Mouse (Mus musculus) heart, embryonic 12.5 days (tissue): ENCODE measurements around the gene Cltc. TPM values are rescaled to one million over a fixed set of nuclear protein-coding genes. Genes with fewer than 3 reads are reported as not detected.
"Not testable (repeated sequence)": the region's sequence is repeated elsewhere in the genome, so short reads cannot be mapped to it uniquely, and the experiment has no call there.

Experiments used
- ATAC-seq: fragments of 200-750 bp; cut with Nextera tagmentation; 2 replicates; pipeline ENCODE4 v1.8.0; 2017; ENCODE audit warnings: moderate TSS enrichment, moderate library complexity; ENCODE audit not compliant: insufficient number of reproducible peaks, low FRiP score
- H3K27ac ChIP-seq: fragments of 300-500 bp; sonication (generic); 2 replicates; pipeline ENCODE4 v1.5.1; 2016; ENCODE audit warnings: mild to moderate bottlenecking, moderate library complexity; ENCODE audit not compliant: poor library complexity, severe bottlenecking
- H3K27me3 ChIP-seq: fragments of 300-500 bp; sonication (generic); replicated peaks from 2 replicates; pipeline ENCODE4 v1.6.1; 2016; ENCODE audit warnings: mild to moderate bottlenecking, moderate library complexity
- H3K36me3 ChIP-seq: fragments of 300-500 bp; sonication (generic); 2 replicates; pipeline ENCODE4 v1.6.1; 2016; ENCODE audit warnings: mild to moderate bottlenecking, moderate library complexity
- H3K4me1 ChIP-seq: fragments of 300-500 bp; sonication (generic); replicated peaks from 2 replicates; pipeline ENCODE4 v1.6.1; 2016; ENCODE audit warnings: mild to moderate bottlenecking
- H3K4me2 ChIP-seq: fragments of 300-500 bp; sonication (generic); 2 replicates; pipeline ENCODE4 v1.6.1; 2016; ENCODE audit warnings: mild to moderate bottlenecking, moderate library complexity
- H3K4me3 ChIP-seq: fragments of 300-500 bp; sonication (generic); 2 replicates; pipeline ENCODE4 v1.5.1; 2016; ENCODE audit warnings: mild to moderate bottlenecking
- H3K9ac ChIP-seq: fragments of 300-500 bp; sonication (generic); 2 replicates; pipeline ENCODE4 v1.6.1; 2016; ENCODE audit warnings: mild to moderate bottlenecking, moderate library complexity
- H3K9me3 ChIP-seq: fragments of 300-500 bp; sonication (generic); replicated peaks from 2 replicates; pipeline ENCODE4 v1.6.1; 2016; ENCODE audit warnings: mild to moderate bottlenecking, moderate library complexity
- WGBS: fragments of 180-500 bp; shearing (Covaris S2); methylation state at CpG from one replicate; pipeline ENCODE4 v1.1.7; 2016; 5-methylcytosine and 5-hydroxymethylcytosine counted together
- polyA plus RNA-seq: library from polyadenylated mRNA; unstranded; fragments of >200 nt; fragmentation: Nextera tagmentation; extraction: Ambion mirVana; gene quantifications from 2 replicates; pipeline ENCODE4 v1.2.1, GENCODE M21; 2016

Gene Cltc
- polyA plus RNA-seq, 1 experiment from 2014 or later: 194 TPM

DNA sequence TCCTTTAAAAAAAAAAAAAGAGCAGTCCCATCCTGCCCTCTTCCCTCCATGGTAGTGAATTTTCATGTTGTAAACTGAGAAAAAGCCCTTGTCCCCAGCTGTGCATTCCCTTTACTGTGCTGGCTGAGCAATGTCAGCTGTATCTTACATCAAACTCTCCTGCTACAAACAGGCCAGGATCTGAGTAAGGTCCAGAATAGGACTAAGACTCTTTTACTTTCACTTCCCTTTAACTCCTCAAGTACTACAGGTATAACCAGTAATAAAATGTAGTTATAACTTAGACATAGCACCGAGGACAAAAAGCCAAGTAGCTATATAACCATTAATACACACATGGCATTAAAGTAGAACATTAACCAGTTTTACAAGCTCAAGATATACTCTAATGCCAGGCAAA lies 18.4 kb downstream of the Cltc start:
- Histone ChIP-seq H3K4me1 (peaks cover 30% of the 10 kb centered on the region), H3K4me3 (no peak overlapping the region), H3K9me3 (no peaks in the 10 kb centered on the region), H3K9ac (no peak overlapping the region), H3K36me3 (peaks cover 4% of the 10 kb centered on the region; the same call in 1 of the 2 replicates), H3K27ac (no peak overlapping the region), H3K4me2 (no peak overlapping the region), H3K27me3 (no peaks in the 10 kb centered on the region)
- WGBS: 93% methylated on average over 1 of the region's 1 CpGs
- no peak for ATAC-seq

DNA sequence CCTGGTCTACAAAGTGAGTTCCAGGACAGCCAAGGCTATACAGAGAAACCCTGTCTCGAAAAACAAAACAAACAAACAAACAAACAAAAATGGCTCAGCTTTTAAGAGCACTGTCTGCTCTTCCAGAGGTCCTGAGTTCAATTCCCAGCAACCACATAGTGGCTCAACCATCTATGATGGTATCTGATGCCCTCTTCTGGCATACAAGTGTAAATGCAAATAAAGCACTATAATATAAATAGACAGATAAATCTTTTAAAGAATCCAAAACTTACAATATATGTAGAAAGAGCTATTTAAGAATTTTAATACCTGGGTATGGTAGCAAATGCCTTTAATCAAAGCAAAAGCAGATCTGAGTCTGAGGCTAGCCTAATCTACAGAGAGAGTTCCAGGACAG lies 19.1 kb downstream of the Cltc start:
- H3K4me2 ChIP-seq, H3K27ac ChIP-seq, ATAC-seq, H3K4me3 ChIP-seq, H3K9ac ChIP-seq, H3K9me3 ChIP-seq, H3K27me3 ChIP-seq, H3K36me3 ChIP-seq: not testable (repeated sequence)
- 97% methylated on average over 1 of the region's 1 CpGs for WGBS
- peaks cover 31% of the 10 kb centered on the region for H3K4me1 ChIP-seq

DNA sequence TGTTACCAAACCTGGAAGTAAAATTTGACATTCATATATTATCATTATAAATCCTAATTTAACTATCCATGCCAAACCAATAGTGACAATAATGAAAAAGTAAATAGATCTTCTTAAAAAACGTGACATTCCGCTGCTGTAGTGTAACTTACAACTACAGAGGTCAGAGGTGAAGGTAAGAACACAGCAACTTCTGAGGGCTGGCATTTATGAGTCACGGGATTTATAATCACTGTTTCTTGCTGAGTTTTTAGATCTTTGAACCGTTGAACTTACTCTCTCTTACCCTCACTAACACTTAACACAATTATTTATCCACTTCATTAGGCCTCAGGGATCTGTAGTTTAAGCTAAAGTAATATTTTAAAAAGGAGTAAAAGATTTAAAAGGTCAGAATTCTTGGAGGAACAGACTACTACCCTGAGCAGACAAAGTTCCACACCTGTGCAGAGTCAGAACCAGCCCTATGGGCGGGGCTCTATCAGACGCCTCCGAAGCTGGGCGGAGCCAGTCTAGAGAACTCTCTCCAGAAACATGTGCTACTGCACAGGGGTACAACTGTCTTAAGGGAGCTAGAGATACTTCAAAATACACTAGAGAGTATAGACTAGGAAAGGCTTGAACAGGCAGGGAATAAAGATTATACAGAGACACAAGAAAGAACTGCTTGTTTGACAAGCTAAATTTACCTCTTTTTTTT lies 19.9 kb downstream of the Cltc start:
- ATAC-seq: peak; percentile 81
- Histone ChIP-seq H3K4me3 (no peak overlapping the region), H3K9ac (no peak overlapping the region), H3K4me1 (peaks cover 28% of the 10 kb centered on the region), H3K4me2 (no peak overlapping the region), H3K27ac (no peak overlapping the region), H3K27me3 (no peaks in the 10 kb centered on the region), H3K36me3 (peaks cover 13% of the 10 kb centered on the region; the same call in 1 of the 2 replicates), H3K9me3 (no peaks in the 10 kb centered on the region)
- 76% methylated on average over 8 of the region's 8 CpGs for WGBS

DNA sequence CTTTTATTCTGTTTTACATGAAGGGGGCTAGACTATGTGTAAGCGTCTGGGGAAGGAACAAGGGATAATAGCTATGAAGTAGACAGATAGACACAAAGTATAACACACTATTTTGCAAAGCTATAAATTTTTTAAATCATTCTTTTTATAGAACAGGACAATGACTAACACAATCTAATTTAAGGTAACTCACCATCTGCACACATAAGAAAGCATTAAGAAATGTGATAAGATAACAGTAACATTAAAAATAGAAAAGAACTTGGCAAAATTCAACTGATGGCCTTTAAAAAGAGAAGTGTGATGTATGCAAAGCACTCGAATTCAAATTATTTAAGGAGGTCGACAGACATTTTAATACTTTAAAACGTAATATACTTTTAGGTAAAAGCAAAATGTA lies 22.4 kb downstream of the Cltc start:
- no peak overlapping the region for H3K4me3 ChIP-seq
- WGBS: 81% methylated on average over 4 of the region's 4 CpGs
- no peak overlapping the region for H3K27ac ChIP-seq
- H3K27me3 ChIP-seq: no peaks in the 10 kb centered on the region
- H3K9me3 ChIP-seq: no peaks in the 10 kb centered on the region
- ATAC-seq: no peak
- H3K4me2 ChIP-seq: no peak overlapping the region
- H3K36me3 ChIP-seq: peaks cover 28% of the 10 kb centered on the region
- H3K4me1 ChIP-seq: peaks cover 21% of the 10 kb centered on the region
- no peak overlapping the region for H3K9ac ChIP-seq

DNA sequence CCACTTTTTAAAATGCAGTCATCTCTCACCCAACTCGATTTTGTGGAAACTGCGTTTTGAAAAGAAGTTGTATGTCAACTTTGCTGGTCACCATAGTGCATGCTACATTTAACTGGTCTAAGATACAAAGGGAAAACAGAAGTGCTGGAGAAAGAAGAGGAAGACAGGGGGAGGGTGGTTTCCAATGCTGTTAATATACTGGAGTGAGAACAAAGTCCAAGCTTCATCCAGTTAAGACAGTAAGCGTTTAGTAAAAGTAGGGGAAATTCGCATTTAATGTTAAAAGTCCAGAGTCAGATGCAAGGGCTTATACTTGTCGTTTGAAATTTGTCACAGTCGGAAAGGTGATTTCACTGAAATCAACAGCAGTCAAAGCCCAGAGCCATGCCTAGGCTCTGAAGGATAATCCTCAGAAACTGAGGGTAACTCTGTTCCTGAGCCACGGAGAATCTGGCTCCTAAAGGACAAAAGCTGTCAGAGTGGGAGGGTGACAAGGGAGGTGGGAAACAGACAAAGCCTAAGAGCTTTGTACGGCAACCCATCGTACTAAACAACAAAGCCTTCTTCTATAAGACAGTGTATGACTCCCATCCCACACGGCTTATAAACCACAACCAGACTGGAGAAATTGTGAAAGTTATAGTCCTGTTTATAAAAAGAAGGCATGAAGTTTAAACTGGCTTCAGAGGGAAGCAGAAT lies 23.0 kb downstream of the Cltc start:
- H3K27me3 ChIP-seq: no peaks in the 10 kb centered on the region
- H3K9me3 ChIP-seq: no peaks in the 10 kb centered on the region
- H3K4me1 ChIP-seq: peaks cover 21% of the 10 kb centered on the region
- no peak overlapping the region for H3K9ac ChIP-seq
- no peak for ATAC-seq
- no peak overlapping the region for H3K4me2 ChIP-seq
- H3K4me3 ChIP-seq: no peak overlapping the region
- peak overlapping the region; percentile 43 for H3K27ac ChIP-seq
- H3K36me3 ChIP-seq: peaks cover 32% of the 10 kb centered on the region
- WGBS: 69% methylated on average over 10 of the region's 10 CpGs

DNA sequence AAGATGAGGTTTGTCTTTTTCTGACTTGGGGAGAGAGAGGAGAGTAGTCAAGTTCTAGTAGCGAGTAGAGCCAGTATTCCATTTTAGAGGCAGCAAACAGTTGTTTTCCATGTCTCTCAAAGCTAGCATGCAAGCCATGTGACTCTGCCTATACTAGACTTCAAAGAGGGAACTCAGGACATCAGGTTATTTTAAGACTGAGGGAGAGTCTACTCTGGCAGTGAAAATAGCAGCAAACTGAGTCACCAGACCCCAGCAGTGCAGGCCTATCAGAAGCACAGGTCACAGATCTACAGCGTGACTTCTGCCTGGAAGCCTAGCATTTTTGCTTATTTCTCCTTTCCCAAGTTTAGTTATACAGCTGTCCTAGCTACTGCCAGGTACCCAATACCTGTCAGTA lies 25.9 kb downstream of the Cltc start:
- peaks cover 19% of the 10 kb centered on the region for H3K4me1 ChIP-seq
- H3K9ac ChIP-seq: no peak overlapping the region
- peak; percentile 86 for ATAC-seq
- peaks cover 48% of the 10 kb centered on the region for H3K36me3 ChIP-seq
- 0 out of 2 replicates have a peak overlapping the region, but pooled peaks have one; percentile 6 for H3K4me3 ChIP-seq
- WGBS: 52% methylated on average over 2 of the region's 2 CpGs
- no peaks in the 10 kb centered on the region for H3K27me3 ChIP-seq
- peak overlapping the region; percentile 95 for H3K27ac ChIP-seq
- H3K4me2 ChIP-seq: peak overlapping the region; percentile 45
- H3K9me3 ChIP-seq: no peaks in the 10 kb centered on the region

DNA sequence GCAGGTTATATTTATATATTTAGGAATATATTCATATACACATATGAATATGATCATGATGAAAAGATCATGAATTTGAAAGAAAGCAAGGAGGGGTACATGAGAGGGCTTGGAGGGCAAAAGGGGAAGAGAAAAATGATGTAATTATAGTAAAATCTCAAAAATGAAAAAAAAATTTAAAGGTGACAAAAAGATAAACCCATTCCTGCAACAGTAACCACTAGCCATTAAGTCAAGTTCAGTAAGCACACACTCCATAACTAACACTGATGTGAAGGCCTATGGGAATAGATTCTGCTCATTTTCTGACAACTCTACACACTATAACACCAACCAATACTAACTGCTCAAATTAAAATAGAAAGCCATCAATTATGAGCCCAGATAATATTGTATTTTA lies 31.8 kb downstream of the Cltc start:
- Histone ChIP-seq H3K4me2 (no peak overlapping the region), H3K27ac (no peak overlapping the region), H3K4me1 (no peaks in the 10 kb centered on the region; the same call in 1 of the 2 replicates), H3K27me3 (no peaks in the 10 kb centered on the region), H3K4me3 (no peak overlapping the region), H3K9me3 (no peaks in the 10 kb centered on the region), H3K9ac (no peak overlapping the region), H3K36me3 (peaks cover 55% of the 10 kb centered on the region)
- ATAC-seq: no peak

DNA sequence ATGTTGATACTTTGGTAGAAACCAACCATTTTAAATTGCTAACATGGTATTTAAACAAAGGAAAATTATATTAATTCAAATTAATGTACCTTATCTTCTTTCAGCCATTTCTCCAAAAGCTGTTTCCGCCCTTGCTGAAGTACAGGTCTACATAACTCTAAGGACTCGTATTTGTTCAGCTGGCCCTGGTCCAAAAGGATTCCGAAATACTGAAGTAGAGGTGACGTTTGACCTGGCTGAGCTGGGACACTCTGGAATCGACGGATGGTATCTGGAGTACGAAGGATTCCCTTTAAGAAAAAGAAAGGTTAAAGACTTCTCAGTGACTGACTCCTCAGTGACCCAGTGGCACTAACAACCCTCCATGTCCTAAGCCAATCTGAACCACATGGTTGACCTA lies 32.4 kb downstream of the Cltc start:
- no peak overlapping the region for H3K4me3 ChIP-seq
- H3K4me1 ChIP-seq: no peaks in the 10 kb centered on the region
- peaks cover 59% of the 10 kb centered on the region for H3K36me3 ChIP-seq
- 89% methylated on average over 7 of the region's 7 CpGs for WGBS
- H3K27me3 ChIP-seq: no peaks in the 10 kb centered on the region
- H3K27ac ChIP-seq: no peak overlapping the region
- H3K4me2 ChIP-seq: no peak overlapping the region
- no peak for ATAC-seq
- H3K9ac ChIP-seq: no peak overlapping the region
- H3K9me3 ChIP-seq: no peaks in the 10 kb centered on the region

DNA sequence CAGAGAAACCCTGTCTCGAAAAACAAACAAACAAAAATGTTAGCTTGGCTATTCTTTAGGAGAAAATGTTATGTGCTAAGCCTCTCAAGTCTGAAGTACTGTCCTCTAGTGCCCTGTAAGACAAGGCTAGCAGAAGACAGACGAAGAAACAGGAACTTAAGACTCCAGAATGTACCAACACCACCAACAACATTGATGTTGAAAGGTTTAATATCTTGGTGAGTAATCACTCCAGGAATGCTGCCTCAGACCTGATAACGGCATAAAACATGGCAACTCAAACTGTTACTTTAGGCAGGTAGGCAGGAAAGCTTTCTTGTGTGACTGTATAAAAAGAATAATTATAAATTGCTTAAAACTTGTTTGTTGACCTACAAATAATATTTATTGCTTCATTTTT lies 33.4 kb downstream of the Cltc start:
- ATAC-seq: no peak
- no peak overlapping the region for H3K4me2 ChIP-seq
- no peaks in the 10 kb centered on the region for H3K9me3 ChIP-seq
- no peak overlapping the region for H3K27ac ChIP-seq
- peaks cover 62% of the 10 kb centered on the region for H3K36me3 ChIP-seq
- H3K9ac ChIP-seq: no peak overlapping the region
- 79% methylated on average over 3 of the region's 3 CpGs for WGBS
- no peak overlapping the region for H3K4me3 ChIP-seq
- no peaks in the 10 kb centered on the region for H3K4me1 ChIP-seq
- no peaks in the 10 kb centered on the region for H3K27me3 ChIP-seq

DNA sequence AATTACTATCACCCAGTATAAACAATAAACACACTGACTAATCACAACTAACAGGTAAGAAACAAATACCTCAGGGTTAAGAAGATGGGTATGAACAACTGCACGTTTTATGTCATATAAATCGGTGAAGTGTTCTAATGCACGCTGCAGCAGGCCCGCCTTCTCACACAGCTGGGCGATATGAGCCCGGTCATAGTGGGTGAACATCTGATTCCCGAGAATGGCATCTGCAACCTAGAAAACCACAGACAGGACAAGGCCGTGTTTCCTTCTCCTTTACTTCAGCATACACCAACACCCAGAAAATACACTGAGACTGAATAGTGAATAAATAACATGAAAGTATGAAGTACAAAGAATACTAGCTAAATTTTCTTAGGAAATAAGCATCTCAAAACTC lies 38.0 kb downstream of the Cltc start:
- Histone ChIP-seq H3K4me2 (no peak overlapping the region), H3K9me3 (no peaks in the 10 kb centered on the region), H3K4me3 (no peak overlapping the region), H3K27ac (no peak overlapping the region), H3K9ac (no peak overlapping the region), H3K36me3 (peaks cover 64% of the 10 kb centered on the region), H3K27me3 (no peaks in the 10 kb centered on the region), H3K4me1 (no peaks in the 10 kb centered on the region)
- no peak for ATAC-seq
- 92% methylated on average over 8 of the region's 8 CpGs for WGBS

DNA sequence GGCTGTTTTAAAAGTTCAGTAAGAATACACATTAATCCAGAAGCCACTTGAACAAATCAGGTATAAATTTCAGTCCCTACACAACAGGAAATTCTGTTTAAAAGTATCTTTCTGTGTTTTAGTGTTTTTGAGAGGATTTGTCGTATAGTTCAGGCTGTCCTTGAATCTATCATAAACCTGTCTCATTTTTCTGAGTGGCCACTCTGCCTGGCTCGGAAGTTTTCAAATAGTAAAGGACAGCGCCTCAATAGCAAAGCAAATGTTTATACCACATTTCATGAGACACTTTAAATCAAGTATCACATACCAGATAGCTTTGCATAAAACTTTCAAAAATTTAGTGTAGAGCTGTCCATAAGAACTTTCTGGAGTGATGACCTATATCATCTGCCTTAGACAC lies 39.0 kb downstream of the Cltc start:
- Histone ChIP-seq H3K9me3 (no peaks in the 10 kb centered on the region), H3K27ac (no peak overlapping the region), H3K9ac (no peak overlapping the region), H3K4me2 (no peak overlapping the region), H3K4me3 (no peak overlapping the region), H3K27me3 (no peaks in the 10 kb centered on the region), H3K4me1 (no peaks in the 10 kb centered on the region), H3K36me3 (peaks cover 63% of the 10 kb centered on the region)
- WGBS: 97% methylated on average over 3 of the region's 3 CpGs
- no peak for ATAC-seq
